Mouse (Mus musculus): ENCODE results near the gene Arid2. TPM values are rescaled to one million over a fixed set of nuclear protein-coding genes. Genes with fewer than 3 reads are reported as not detected.
"Not testable (repeated sequence)": the region's sequence is repeated elsewhere in the genome, so short reads cannot be mapped to it uniquely, and the experiment has no call there.

Gene Arid2
- polyA plus RNA-seq, 1 experiment from 2014 or later, result 28.7 TPM

GRCm38 (mm10) chr15:96406253-96406652 is 118.9 kb downstream of the Arid2 start:
- H3K27me3 ChIP-seq (replicated peaks; ENCODE audit: control insufficient read depth, insufficient read depth, low read length), result no peaks in the 10 kb centered on the region
- no peaks in the 10 kb centered on the region for H3K4me1 ChIP-seq (replicated peaks; ENCODE audit: control insufficient read depth, insufficient read depth, low read length)
- no peak overlapping the region for H3K4me3 ChIP-seq (replicated peaks; ENCODE audit: low read length)
- 80% methylated on average over 4 of the region's 4 CpGs for whole genome bisulfite sequencing
- peaks cover 17% of the 10 kb centered on the region for H3K36me3 ChIP-seq (ENCODE audit: control insufficient read depth, insufficient read depth)
- no peaks in the 10 kb centered on the region for H3K9me3 ChIP-seq (ENCODE audit: control insufficient read depth, low read length)
- H3K27ac ChIP-seq (ENCODE audit: low read length), result no peak overlapping the region
- no peak overlapping the region for H3K9ac ChIP-seq (replicated peaks; ENCODE audit: low read depth, low read length)
- no peak for ATAC-seq
- no peak overlapping the region for H3K4me2 ChIP-seq (ENCODE audit: low read length)

DNA sequence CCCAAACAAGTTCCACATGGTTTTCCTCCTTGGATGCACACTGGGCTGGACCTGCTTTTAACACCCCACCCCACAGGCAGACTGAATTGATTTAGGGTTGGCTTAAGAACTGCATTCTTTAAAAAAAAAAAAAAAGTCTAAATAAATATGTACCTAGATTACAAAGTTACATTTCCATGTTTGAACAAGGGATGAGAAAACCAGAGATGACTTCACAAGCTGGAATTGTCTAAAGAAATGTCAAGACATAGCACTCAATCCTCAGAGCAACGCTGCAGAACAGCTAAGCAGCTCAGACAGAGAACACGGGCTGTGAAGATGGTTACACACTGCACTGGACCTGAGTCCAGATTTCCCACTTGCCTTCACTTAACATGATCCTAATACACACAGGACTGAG is 119.8 kb downstream of the Arid2 start:
- no peak overlapping the region for H3K27ac ChIP-seq (ENCODE audit: low read length)
- peaks cover 15% of the 10 kb centered on the region for H3K36me3 ChIP-seq (ENCODE audit: control insufficient read depth, insufficient read depth)
- H3K9me3 ChIP-seq (ENCODE audit: control insufficient read depth, low read length), result no peaks in the 10 kb centered on the region
- ATAC-seq, result no peak
- no peak overlapping the region for H3K4me2 ChIP-seq (ENCODE audit: low read length)
- H3K4me3 ChIP-seq (replicated peaks; ENCODE audit: low read length), result no peak overlapping the region
- no peak overlapping the region for H3K9ac ChIP-seq (replicated peaks; ENCODE audit: low read depth, low read length)
- H3K27me3 ChIP-seq (replicated peaks; ENCODE audit: control insufficient read depth, insufficient read depth, low read length), result no peaks in the 10 kb centered on the region
- no peaks in the 10 kb centered on the region for H3K4me1 ChIP-seq (replicated peaks; ENCODE audit: control insufficient read depth, insufficient read depth, low read length)
- WGBS, result 86% methylated on average over 2 of the region's 2 CpGs

DNA sequence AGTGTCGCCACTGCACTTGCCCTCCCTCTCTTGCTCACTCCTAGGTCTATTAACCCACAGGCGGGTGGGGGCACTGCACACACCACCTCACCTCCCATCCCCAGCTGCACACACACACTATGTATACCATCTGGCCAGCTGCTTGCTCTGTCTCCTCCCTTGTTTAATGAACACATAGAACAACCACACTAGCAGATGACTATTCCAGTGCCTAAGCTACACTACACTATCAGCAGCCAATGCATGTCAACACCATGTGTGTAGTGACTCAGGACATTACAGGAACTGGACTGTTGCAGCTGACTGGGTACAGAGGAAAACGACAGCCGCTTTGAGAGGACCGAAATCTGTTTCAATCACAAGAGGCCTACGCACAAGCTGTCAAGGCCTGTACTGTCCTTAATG is 121.4 kb downstream of the Arid2 start:
- Histone ChIP-seq H3K27me3 (replicated peaks; ENCODE audit: control insufficient read depth, insufficient read depth, low read length) (no peaks in the 10 kb centered on the region), H3K36me3 (ENCODE audit: control insufficient read depth, insufficient read depth) (peaks cover 10% of the 10 kb centered on the region; the same call in 1 of the 2 replicates), H3K4me1 (replicated peaks; ENCODE audit: control insufficient read depth, insufficient read depth, low read length) (no peaks in the 10 kb centered on the region), H3K27ac (ENCODE audit: low read length) (no peak overlapping the region), H3K4me2 (ENCODE audit: low read length) (no peak overlapping the region), H3K9me3 (ENCODE audit: control insufficient read depth, low read length) (no peaks in the 10 kb centered on the region), H3K9ac (replicated peaks; ENCODE audit: low read depth, low read length) (no peak overlapping the region), H3K4me3 (replicated peaks; ENCODE audit: low read length) (no peak overlapping the region)
- ATAC-seq, result no peak
- 95% methylated on average over 6 of the region's 6 CpGs for WGBS

GRCm38 (mm10) chr15:96418161-96418560 is 130.8 kb downstream of the Arid2 start:
- 94% methylated on average over 12 of the region's 12 CpGs for WGBS
- Histone ChIP-seq H3K4me2 (ENCODE audit: low read length) (no peak overlapping the region), H3K27ac (ENCODE audit: low read length) (no peak overlapping the region), H3K4me3 (replicated peaks; ENCODE audit: low read length) (no peak overlapping the region), H3K4me1 (replicated peaks; ENCODE audit: control insufficient read depth, insufficient read depth, low read length) (no peaks in the 10 kb centered on the region), H3K9me3 (ENCODE audit: control insufficient read depth, low read length) (no peaks in the 10 kb centered on the region), H3K9ac (replicated peaks; ENCODE audit: low read depth, low read length) (no peak overlapping the region), H3K27me3 (replicated peaks; ENCODE audit: control insufficient read depth, insufficient read depth, low read length) (no peaks in the 10 kb centered on the region), H3K36me3 (ENCODE audit: control insufficient read depth, insufficient read depth) (peaks cover 13% of the 10 kb centered on the region)
- ATAC-seq, result no peak

GRCm38 (mm10) chr15:96419920-96420319 is 132.6 kb downstream of the Arid2 start:
- no peak for ATAC-seq
- H3K9me3 ChIP-seq (ENCODE audit: control insufficient read depth, low read length), result no peaks in the 10 kb centered on the region
- H3K27me3 ChIP-seq (replicated peaks; ENCODE audit: control insufficient read depth, insufficient read depth, low read length), result no peaks in the 10 kb centered on the region
- no peak overlapping the region for H3K9ac ChIP-seq (replicated peaks; ENCODE audit: low read depth, low read length)
- no peak overlapping the region for H3K4me2 ChIP-seq (ENCODE audit: low read length)
- no peaks in the 10 kb centered on the region for H3K4me1 ChIP-seq (replicated peaks; ENCODE audit: control insufficient read depth, insufficient read depth, low read length)
- H3K4me3 ChIP-seq (replicated peaks; ENCODE audit: low read length), result no peak overlapping the region
- WGBS, result 98% methylated on average over 8 of the region's 8 CpGs
- peaks cover 16% of the 10 kb centered on the region for H3K36me3 ChIP-seq (ENCODE audit: control insufficient read depth, insufficient read depth)
- no peak overlapping the region for H3K27ac ChIP-seq (ENCODE audit: low read length)

- Histone ChIP-seq H3K27me3 (replicated peaks; ENCODE audit: control insufficient read depth, insufficient read depth, low read length) (no peaks in the 10 kb centered on the region), H3K9me3 (ENCODE audit: control insufficient read depth, low read length) (no peaks in the 10 kb centered on the region), H3K36me3 (ENCODE audit: control insufficient read depth, insufficient read depth) (peaks cover 11% of the 10 kb centered on the region), H3K27ac (ENCODE audit: low read length) (no peak overlapping the region), H3K4me2 (ENCODE audit: low read length) (no peak overlapping the region), H3K4me3 (replicated peaks; ENCODE audit: low read length) (no peak overlapping the region), H3K4me1 (replicated peaks; ENCODE audit: control insufficient read depth, insufficient read depth, low read length) (no peaks in the 10 kb centered on the region), H3K9ac (replicated peaks; ENCODE audit: low read depth, low read length) (no peak overlapping the region)
- ATAC-seq, result no peak
- 97% methylated on average over 1 of the region's 1 CpGs for WGBS
Observed at GRCm38 (mm10) chr15:96434202-96434601, 146.9 kb downstream of the Arid2 start.

DNA sequence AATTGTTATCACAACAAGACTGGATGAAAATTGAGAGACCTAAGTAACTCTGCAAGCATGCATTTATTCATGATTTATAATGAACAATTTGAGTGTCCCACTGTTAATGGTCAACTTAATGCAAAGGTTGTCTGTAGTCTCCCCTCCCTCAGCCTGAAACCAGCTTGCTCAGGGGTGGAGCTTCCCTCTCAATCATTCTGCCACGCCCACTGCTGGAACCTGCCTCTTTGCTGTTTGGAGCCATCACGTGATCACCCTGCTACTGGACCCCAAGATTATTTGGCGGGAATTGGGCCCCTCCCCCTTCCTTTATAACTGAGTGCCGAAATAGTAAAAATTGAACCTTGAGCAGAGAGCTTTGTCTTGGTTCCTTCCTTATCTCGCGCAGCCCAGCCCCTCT is 154.2 kb downstream of the Arid2 start:
- ATAC-seq; H3K9me3 ChIP-seq (ENCODE audit: control insufficient read depth, low read length); H3K27ac ChIP-seq (ENCODE audit: low read length); H3K9ac ChIP-seq (replicated peaks; ENCODE audit: low read depth, low read length); H3K36me3 ChIP-seq (ENCODE audit: control insufficient read depth, insufficient read depth); H3K4me2 ChIP-seq (ENCODE audit: low read length); H3K27me3 ChIP-seq (replicated peaks; ENCODE audit: control insufficient read depth, insufficient read depth, low read length); H3K4me3 ChIP-seq (replicated peaks; ENCODE audit: low read length); H3K4me1 ChIP-seq (replicated peaks; ENCODE audit: control insufficient read depth, insufficient read depth, low read length): not testable (repeated sequence)
- 83% methylated on average over 5 of the region's 6 CpGs for WGBS

GRCm38 (mm10) chr15:96446785-96447184 is 159.5 kb downstream of the Arid2 start:
- no peak overlapping the region for H3K9ac ChIP-seq (replicated peaks; ENCODE audit: low read depth, low read length)
- H3K36me3 ChIP-seq (ENCODE audit: control insufficient read depth, insufficient read depth), result peaks cover 3% of the 10 kb centered on the region; the same call in 1 of the 2 replicates
- H3K4me1 ChIP-seq (replicated peaks; ENCODE audit: control insufficient read depth, insufficient read depth, low read length), result no peaks in the 10 kb centered on the region
- H3K27me3 ChIP-seq (replicated peaks; ENCODE audit: control insufficient read depth, insufficient read depth, low read length), result no peaks in the 10 kb centered on the region
- H3K27ac ChIP-seq (ENCODE audit: low read length), result no peak overlapping the region
- no peaks in the 10 kb centered on the region for H3K9me3 ChIP-seq (ENCODE audit: control insufficient read depth, low read length)
- no peak overlapping the region for H3K4me3 ChIP-seq (replicated peaks; ENCODE audit: low read length)
- WGBS, result 66% methylated on average over 10 of the region's 10 CpGs
- H3K4me2 ChIP-seq (ENCODE audit: low read length), result no peak overlapping the region
- ATAC-seq, result no peak

GRCm38 (mm10) chr15:96448656-96449299 is 161.5 kb downstream of the Arid2 start:
- WGBS, result 95% methylated on average over 7 of the region's 7 CpGs
- Histone ChIP-seq H3K4me2 (ENCODE audit: low read length) (no peak overlapping the region), H3K27me3 (replicated peaks; ENCODE audit: control insufficient read depth, insufficient read depth, low read length) (no peaks in the 10 kb centered on the region), H3K36me3 (ENCODE audit: control insufficient read depth, insufficient read depth) (peaks cover 3% of the 10 kb centered on the region; the same call in 1 of the 2 replicates), H3K4me1 (replicated peaks; ENCODE audit: control insufficient read depth, insufficient read depth, low read length) (no peaks in the 10 kb centered on the region), H3K4me3 (replicated peaks; ENCODE audit: low read length) (no peak overlapping the region), H3K9ac (replicated peaks; ENCODE audit: low read depth, low read length) (no peak overlapping the region), H3K9me3 (ENCODE audit: control insufficient read depth, low read length) (no peaks in the 10 kb centered on the region), H3K27ac (ENCODE audit: low read length) (no peak overlapping the region)
- no peak for ATAC-seq

DNA sequence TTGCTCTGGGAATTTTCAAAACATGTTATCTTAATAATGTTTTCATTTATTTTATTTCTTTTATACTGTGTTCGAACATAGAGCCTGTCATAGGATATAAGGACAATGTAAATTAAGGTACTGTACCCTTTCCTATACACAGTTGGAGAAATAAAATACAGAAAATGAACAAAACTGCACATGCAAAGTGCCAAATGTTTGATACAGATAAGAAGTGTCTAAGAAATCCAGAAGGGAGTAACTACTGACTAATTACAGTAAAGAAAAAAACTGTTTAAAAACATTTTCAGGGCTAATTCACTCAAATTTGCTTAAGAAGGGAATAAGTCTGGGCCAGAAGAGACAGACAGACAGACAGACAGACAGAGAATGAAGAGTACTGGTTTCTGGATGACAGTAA is 166.0 kb downstream of the Arid2 start:
- H3K4me2 ChIP-seq (ENCODE audit: low read length), result no peak overlapping the region
- no peaks in the 10 kb centered on the region for H3K9me3 ChIP-seq (ENCODE audit: control insufficient read depth, low read length)
- H3K9ac ChIP-seq (replicated peaks; ENCODE audit: low read depth, low read length), result no peak overlapping the region
- no peak overlapping the region for H3K27ac ChIP-seq (ENCODE audit: low read length)
- peaks cover 1% of the 10 kb centered on the region for H3K4me1 ChIP-seq (replicated peaks; ENCODE audit: control insufficient read depth, insufficient read depth, low read length)
- H3K4me3 ChIP-seq (replicated peaks; ENCODE audit: low read length), result no peak overlapping the region
- H3K36me3 ChIP-seq (ENCODE audit: control insufficient read depth, insufficient read depth), result 0 out of 2 replicates have a peak, but pooled peaks cover 3% of the 10 kb centered on the region
- whole genome bisulfite sequencing, result 94% methylated on average over 1 of the region's 1 CpGs
- ATAC-seq, result no peak
- no peaks in the 10 kb centered on the region for H3K27me3 ChIP-seq (replicated peaks; ENCODE audit: control insufficient read depth, insufficient read depth, low read length)
